Mouse (Mus musculus) intestine, embryonic 14.5 days (tissue): ENCODE data around the gene Tsfm. TPM values are rescaled to one million over a fixed set of nuclear protein-coding genes. Genes with fewer than 3 reads are reported as not detected.
A peak's percentile ranks its signal among the peaks of the same experiment; 100 is the strongest.

ENCODE experiments used
- ATAC-seq: fragments of 200-750 bp; cut with Nextera tagmentation; replicated peaks from 2 replicates; pipeline ENCODE4 v1.8.0; 2017; ENCODE audit warnings: low read depth, moderate number of reproducible peaks, moderate TSS enrichment, moderate library complexity; ENCODE audit not compliant: low FRiP score, low TSS enrichment
- DNase-seq: peaks from one replicate; pipeline ENCODE4 v3.0.0-alpha.2; 2018; ENCODE audit warnings: low spot score
- H3K27ac ChIP-seq: fragments of 300-500 bp; sonication (generic); 2 replicates; pipeline ENCODE4 v1.5.1; 2014; ENCODE audit warnings: low read depth, mild to moderate bottlenecking, control low read depth
- H3K27me3 ChIP-seq: fragments of 300-500 bp; sonication (generic); replicated peaks from 2 replicates; pipeline ENCODE4 v1.6.1; 2014; ENCODE audit warnings: low read length, control low read depth; ENCODE audit not compliant: control insufficient read depth, insufficient read depth
- H3K36me3 ChIP-seq: fragments of 300-500 bp; sonication (generic); 2 replicates; pipeline ENCODE4 v1.6.1; 2014; ENCODE audit warnings: low read length, control low read depth; ENCODE audit not compliant: control insufficient read depth, insufficient read depth
- H3K4me1 ChIP-seq: fragments of 300-500 bp; sonication (generic); replicated peaks from 2 replicates; pipeline ENCODE4 v1.6.1; 2014; ENCODE audit warnings: low read length, control low read depth, mixed read lengths; ENCODE audit not compliant: control insufficient read depth, insufficient read depth
- H3K4me2 ChIP-seq: fragments of 300-500 bp; sonication (generic); 2 replicates; pipeline ENCODE4 v1.6.1; 2014; ENCODE audit warnings: low read length
- H3K4me3 ChIP-seq: fragments of 300-500 bp; sonication (generic); 2 replicates; pipeline ENCODE4 v1.5.1; 2014; ENCODE audit warnings: low read depth, low read length, control low read depth, mixed read lengths
- H3K9ac ChIP-seq: fragments of 300-500 bp; sonication (generic); 2 replicates; pipeline ENCODE4 v1.6.1; 2014; ENCODE audit warnings: mild to moderate bottlenecking, low read length
- H3K9me3 ChIP-seq: fragments of 300-500 bp; sonication (generic); 2 replicates; pipeline ENCODE4 v1.6.1; 2016; ENCODE audit warnings: low read length, control low read depth; ENCODE audit not compliant: control insufficient read depth
- WGBS: fragments of 180-500 bp; shearing (Covaris S2); extraction: QIAGEN DNeasy Blood & Tissue Kit; methylation state at CpG from one replicate; pipeline ENCODE4 v1.1.7; 2014; 5-methylcytosine and 5-hydroxymethylcytosine counted together
- polyA plus RNA-seq: library from polyadenylated mRNA; unstranded; fragments of >200 nt; fragmentation: Nextera tagmentation; extraction: Ambion mirVana; gene quantifications from 2 replicates; pipeline ENCODE4 v1.2.1, GENCODE M21; 2014

Tsfm gene
- polyA plus RNA-seq, 1 experiment from 2014 or later: 86.3 TPM

- no peaks in the 10 kb centered on the region for H3K9me3 ChIP-seq
- peak overlapping the region; percentile 21; the same call in 1 of the 2 replicates for H3K4me2 ChIP-seq
- H3K27ac ChIP-seq: peak overlapping the region; percentile 17; the same call in 1 of the 2 replicates
- no peak overlapping the region for H3K9ac ChIP-seq
- no peaks in the 10 kb centered on the region for H3K27me3 ChIP-seq
- ATAC-seq: no peak
- H3K4me3 ChIP-seq: no peak overlapping the region
- WGBS: 47% methylated on average over 5 of the region's 5 CpGs
- peaks cover 57% of the 10 kb centered on the region for H3K4me1 ChIP-seq
- DNase-seq: no peak
- H3K36me3 ChIP-seq: peaks cover 29% of the 10 kb centered on the region
Measured at GRCm38 (mm10) chr10:126988513-126989165, 42.0 kb downstream of the Tsfm start.

- H3K9me3 ChIP-seq: no peaks in the 10 kb centered on the region
- peak overlapping the region; percentile 29 for H3K4me2 ChIP-seq
- H3K27ac ChIP-seq: peak overlapping the region; percentile 62
- DNase-seq (no peak), ATAC-seq (no peak)
- H3K4me1 ChIP-seq: peaks cover 69% of the 10 kb centered on the region
- peaks cover 21% of the 10 kb centered on the region for H3K36me3 ChIP-seq
- H3K4me3 ChIP-seq: no peak overlapping the region
- WGBS: 45% methylated on average over 8 of the region's 8 CpGs
- no peaks in the 10 kb centered on the region for H3K27me3 ChIP-seq
- H3K9ac ChIP-seq: no peak overlapping the region
Measured at GRCm38 (mm10) chr10:126987183-126988118, 43.2 kb downstream of the Tsfm start.

GRCm38 (mm10) chr10:126986541-126986961 lies 44.1 kb downstream of the Tsfm start:
- H3K27me3 ChIP-seq: no peaks in the 10 kb centered on the region
- WGBS: 51% methylated on average over 4 of the region's 4 CpGs
- H3K9me3 ChIP-seq: no peaks in the 10 kb centered on the region
- peak overlapping the region; percentile 62 for H3K27ac ChIP-seq
- H3K4me2 ChIP-seq: peak overlapping the region; percentile 29
- H3K36me3 ChIP-seq: peaks cover 12% of the 10 kb centered on the region
- no peak overlapping the region for H3K4me3 ChIP-seq
- ATAC-seq (peak; percentile 33), DNase-seq (no peak)
- peaks cover 78% of the 10 kb centered on the region for H3K4me1 ChIP-seq
- H3K9ac ChIP-seq: no peak overlapping the region

- peak overlapping the region; percentile 62; the same call in 1 of the 2 replicates for H3K27ac ChIP-seq
- H3K4me2 ChIP-seq: no peak overlapping the region
- no peaks in the 10 kb centered on the region for H3K27me3 ChIP-seq
- no peak for DNase-seq
- no peak for ATAC-seq
- peaks cover 9% of the 10 kb centered on the region; the same call in 1 of the 2 replicates for H3K36me3 ChIP-seq
- no peak overlapping the region for H3K4me3 ChIP-seq
- WGBS: 92% methylated on average over 9 of the region's 9 CpGs
- H3K4me1 ChIP-seq: peaks cover 87% of the 10 kb centered on the region
- no peak overlapping the region for H3K9ac ChIP-seq
- H3K9me3 ChIP-seq: no peaks in the 10 kb centered on the region
Measured at GRCm38 (mm10) chr10:126985579-126985978, 45.1 kb downstream of the Tsfm start.

GRCm38 (mm10) chr10:126985127-126985526 lies 45.5 kb downstream of the Tsfm start:
- ATAC-seq (no peak), DNase-seq (no peak)
- peaks cover 84% of the 10 kb centered on the region for H3K4me1 ChIP-seq
- H3K4me2 ChIP-seq: no peak overlapping the region; the same call in 1 of the 2 replicates
- H3K27ac ChIP-seq: no peak overlapping the region; the same call in 1 of the 2 replicates
- no peak overlapping the region for H3K4me3 ChIP-seq
- peaks cover 9% of the 10 kb centered on the region; the same call in 1 of the 2 replicates for H3K36me3 ChIP-seq
- H3K9me3 ChIP-seq: no peaks in the 10 kb centered on the region
- 82% methylated on average over 4 of the region's 4 CpGs for WGBS
- no peaks in the 10 kb centered on the region for H3K27me3 ChIP-seq
- no peak overlapping the region for H3K9ac ChIP-seq

GRCm38 (mm10) chr10:126984189-126985004 lies 46.2 kb downstream of the Tsfm start:
- 30% methylated on average over 5 of the region's 5 CpGs for whole genome bisulfite sequencing
- H3K4me3 ChIP-seq: no peak overlapping the region

GRCm38 (mm10) chr10:126983193-126983725 lies 47.4 kb downstream of the Tsfm start:
- DNase-seq: no peak
- WGBS: 33% methylated on average over 14 of the region's 14 CpGs
- H3K9me3 ChIP-seq: no peaks in the 10 kb centered on the region
- no peaks in the 10 kb centered on the region for H3K27me3 ChIP-seq
- H3K27ac ChIP-seq: no peak overlapping the region
- peaks cover 76% of the 10 kb centered on the region for H3K4me1 ChIP-seq
- ATAC-seq: no peak
- peak overlapping the region; percentile 95 for H3K4me3 ChIP-seq
- H3K9ac ChIP-seq: peak overlapping the region; percentile 40; the same call in 1 of the 2 replicates
- H3K4me2 ChIP-seq: peak overlapping the region; percentile 95
- H3K36me3 ChIP-seq: peaks cover 9% of the 10 kb centered on the region; the same call in 1 of the 2 replicates

More at GRCm38 (mm10) chr10:126984189-126985004, 46.2 kb downstream of the Tsfm start:
- H3K4me1 ChIP-seq: peaks cover 82% of the 10 kb centered on the region
- no peaks in the 10 kb centered on the region for H3K27me3 ChIP-seq
- peaks cover 9% of the 10 kb centered on the region; the same call in 1 of the 2 replicates for H3K36me3 ChIP-seq
- DNase-seq: no peak
- ATAC-seq: no peak
- H3K9ac ChIP-seq: no peak overlapping the region
- H3K9me3 ChIP-seq: no peaks in the 10 kb centered on the region
- H3K4me2 ChIP-seq: peak overlapping the region; percentile 95
- H3K27ac ChIP-seq: peak overlapping the region; percentile 55; the same call in 1 of the 2 replicates
